Mouse (Mus musculus) kidney, embryonic 16.5 days (tissue): Measurements from ENCODE around the gene Zscan4e. TPM values are rescaled to one million over a fixed set of nuclear protein-coding genes. Genes with fewer than 3 reads are reported as not detected.
"Not testable (repeated sequence)": the region's sequence is repeated elsewhere in the genome, so short reads cannot be mapped to it uniquely, and the experiment has no call there.

Experiments used
- ATAC-seq: fragments of 200-750 bp; cut with Nextera tagmentation; 2 replicates; pipeline ENCODE4 v1.8.0; 2017; ENCODE audit warnings: moderate TSS enrichment; ENCODE audit not compliant: low FRiP score, low TSS enrichment
- H3K27ac ChIP-seq: fragments of 300-500 bp; sonication (generic); 2 replicates; pipeline ENCODE4 v1.5.1; 2014; ENCODE audit warnings: low read length
- H3K27me3 ChIP-seq: fragments of 300-500 bp; sonication (generic); 2 replicates; pipeline ENCODE4 v1.6.1; 2014; ENCODE audit warnings: low read length, control low read depth, mixed read lengths; ENCODE audit not compliant: insufficient read depth
- H3K36me3 ChIP-seq: fragments of 300-500 bp; sonication (generic); 2 replicates; pipeline ENCODE4 v1.6.1; 2014; ENCODE audit warnings: low read length, control low read depth, mixed read lengths; ENCODE audit not compliant: insufficient read depth
- H3K4me1 ChIP-seq: fragments of 300-500 bp; sonication (generic); 2 replicates; pipeline ENCODE4 v1.6.1; 2014; ENCODE audit warnings: low read length, control low read depth, mixed read lengths; ENCODE audit not compliant: insufficient read depth
- H3K4me2 ChIP-seq: fragments of 300-500 bp; sonication (generic); replicated peaks from 2 replicates; pipeline ENCODE4 v1.6.1; 2014; ENCODE audit warnings: low read depth, low read length
- H3K4me3 ChIP-seq: fragments of 300-500 bp; sonication (generic); 2 replicates; pipeline ENCODE4 v1.5.1; 2014; ENCODE audit warnings: mild to moderate bottlenecking, low read length
- H3K9ac ChIP-seq: fragments of 300-500 bp; sonication (generic); replicated peaks from 2 replicates; pipeline ENCODE4 v1.6.1; 2014; ENCODE audit warnings: low read length
- H3K9me3 ChIP-seq: fragments of 300-500 bp; sonication (generic); 2 replicates; pipeline ENCODE4 v1.6.1; 2016; ENCODE audit warnings: low read length, control low read depth
- microRNA-seq: library from miRNA; unstranded; fragments of <30 nt; microRNA quantifications from one replicate; pipeline ENCODE4, GENCODE M21; 2016
- polyA plus RNA-seq: library from polyadenylated mRNA; unstranded; fragments of >200 nt; fragmentation: Nextera tagmentation; extraction: Ambion mirVana; gene quantifications from 2 replicates; pipeline ENCODE4 v1.2.1, GENCODE M21; 2015

The Zscan4e gene
- not detected in 2 replicates for polyA plus RNA-seq

GRCm38 (mm10) chr7:11310582-11310981 lies at the start of gene Zscan4e:
Zscan4e (minus strand) TSS chr7:11310682.
- not testable (repeated sequence) for H3K9me3 ChIP-seq, H3K4me3 ChIP-seq, H3K4me1 ChIP-seq, H3K9ac ChIP-seq, H3K36me3 ChIP-seq, H3K4me2 ChIP-seq, ATAC-seq, H3K27ac ChIP-seq, H3K27me3 ChIP-seq

Small RNAs within 50 kb of the gene (microRNA-seq; reads per million reads assigned to microRNA genes)
- gene Gm23087, result not detected
- not detected for gene Gm26248

Other genes with a start within 250 kb of the Zscan4e start
- gene Zscan4-ps1, start 241.0 kb downstream of the Zscan4e start, polyA plus RNA-seq, result not detected in 2 replicates
- not detected in 2 replicates for gene Zscan4d, start 144.5 kb downstream of the Zscan4e start, polyA plus RNA-seq
- gene Zscan4f, start 87.2 kb upstream of the Zscan4e start, polyA plus RNA-seq, result not detected in 2 replicates
- not detected in 2 replicates for gene Zscan4-ps2, start 203.6 kb upstream of the Zscan4e start, polyA plus RNA-seq